Mouse (Mus musculus) ES-Bruce4 (cell line): ENCODE measurements around the gene Adgrg5.

Experiments
- CTCF ChIP-seq: IDR thresholded peaks from one replicate; pipeline ENCODE4 v1.8.1; 2011; ENCODE audit warnings: low read depth, low read length
- POLR2A ChIP-seq: IDR thresholded peaks from one replicate; pipeline ENCODE4 v1.8.1; 2011; ENCODE audit warnings: low read length; ENCODE audit not compliant: insufficient read depth

DNA sequence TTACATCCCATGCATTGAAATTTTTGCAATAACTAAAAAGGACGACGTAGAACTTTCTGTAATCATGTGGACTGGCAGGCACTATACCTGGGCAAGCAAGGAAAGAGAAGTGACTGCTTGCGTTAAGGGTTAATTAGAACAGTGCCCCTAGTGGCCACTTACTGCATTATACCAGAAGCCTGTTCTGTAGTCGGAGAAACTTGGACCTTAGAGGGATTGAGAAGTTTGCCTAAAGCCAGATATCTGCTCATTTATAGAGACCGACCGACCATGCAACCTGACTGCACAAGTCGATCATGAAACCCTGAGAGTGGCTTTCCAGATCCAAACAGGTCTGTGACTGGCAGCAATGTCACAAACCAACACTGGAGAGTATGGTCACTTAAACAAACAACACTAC lies 43.1 kb downstream of the Adgrg5 start:
- TF ChIP-seq CTCF (no peak), POLR2A (no peak)
